Mouse (Mus musculus) midbrain, postnatal 0 days (tissue): ENCODE results near the gene Dnajc13. TPM values are rescaled to one million over a fixed set of nuclear protein-coding genes. Genes with fewer than 3 reads are reported as not detected.

Experiments
- ATAC-seq: fragments of 200-750 bp; cut with Nextera tagmentation; 2 replicates; pipeline ENCODE4 v1.8.0; 2017; ENCODE audit warnings: moderate number of reproducible peaks, mild to moderate bottlenecking, moderate TSS enrichment, moderate library complexity; ENCODE audit not compliant: low FRiP score
- DNase-seq: peaks from one replicate; pipeline ENCODE4 v3.0.0-alpha.2; 2015; ENCODE audit warnings: low spot score
- H3K27ac ChIP-seq: fragments of 300-500 bp; sonication (generic); 2 replicates; pipeline ENCODE4 v1.5.1; 2014; ENCODE audit warnings: low read depth, mild to moderate bottlenecking, low read length, mixed read lengths
- H3K27me3 ChIP-seq: fragments of 300-500 bp; sonication (generic); 2 replicates; pipeline ENCODE4 v1.6.1; 2014; ENCODE audit warnings: low read length, control low read depth, mixed read lengths; ENCODE audit not compliant: insufficient read depth
- H3K36me3 ChIP-seq: fragments of 300-500 bp; sonication (generic); 2 replicates; pipeline ENCODE4 v1.6.1; 2014; ENCODE audit warnings: low read length, control low read depth, mixed read lengths; ENCODE audit not compliant: insufficient read depth
- H3K4me1 ChIP-seq: fragments of 300-500 bp; sonication (generic); 2 replicates; pipeline ENCODE4 v1.6.1; 2014; ENCODE audit warnings: mild to moderate bottlenecking, control low read depth, antibody characterized with exemption, low read length, mixed read lengths; ENCODE audit not compliant: insufficient read depth
- H3K4me2 ChIP-seq: fragments of 300-500 bp; sonication (generic); 2 replicates; pipeline ENCODE4 v1.6.1; 2014; ENCODE audit warnings: low read depth, mild to moderate bottlenecking, low read length, mixed read lengths; ENCODE audit not compliant: poor library complexity, severe bottlenecking
- H3K4me3 ChIP-seq: fragments of 300-500 bp; sonication (generic); 2 replicates; pipeline ENCODE4 v1.5.1; 2014; ENCODE audit warnings: low read depth, mild to moderate bottlenecking, low read length, moderate library complexity
- H3K9ac ChIP-seq: fragments of 300-500 bp; sonication (generic); replicated peaks from 2 replicates; pipeline ENCODE4 v1.6.1; 2014; ENCODE audit warnings: mild to moderate bottlenecking, low read length, moderate library complexity, mixed read lengths; ENCODE audit not compliant: poor library complexity, severe bottlenecking
- H3K9me3 ChIP-seq: fragments of 300-500 bp; sonication (generic); 2 replicates; pipeline ENCODE4 v1.6.1; 2016; ENCODE audit warnings: low read length, control low read depth
- CTCF ChIP-seq: IDR thresholded peaks from 2 replicates; pipeline ENCODE4 v1.5.1; 2016; ENCODE audit warnings: antibody characterized with exemption, mild to moderate bottlenecking
- WGBS: fragments of 180-500 bp; shearing (Covaris S2); extraction: QIAGEN DNeasy Blood & Tissue Kit; methylation state at CpG from one replicate; pipeline ENCODE4 v1.1.7; 2014; 5-methylcytosine and 5-hydroxymethylcytosine counted together
- polyA plus RNA-seq: library from polyadenylated mRNA; unstranded; fragments of >200 nt; fragmentation: Nextera tagmentation; extraction: Ambion mirVana; gene quantifications from 2 replicates; pipeline ENCODE4 v1.2.1, GENCODE M21; 2015
- total RNA-seq: library from RNA; depleted of rRNA; stranded (reverse); fragments of >200 nt; gene quantifications from 2 replicates; pipeline ENCODE4 v1.2.3, GENCODE M21; 2014

The Dnajc13 gene
- total and polyA plus RNA-seq, 2 experiments from 2014 or later = 16.7 to 76.4 TPM

DNA sequence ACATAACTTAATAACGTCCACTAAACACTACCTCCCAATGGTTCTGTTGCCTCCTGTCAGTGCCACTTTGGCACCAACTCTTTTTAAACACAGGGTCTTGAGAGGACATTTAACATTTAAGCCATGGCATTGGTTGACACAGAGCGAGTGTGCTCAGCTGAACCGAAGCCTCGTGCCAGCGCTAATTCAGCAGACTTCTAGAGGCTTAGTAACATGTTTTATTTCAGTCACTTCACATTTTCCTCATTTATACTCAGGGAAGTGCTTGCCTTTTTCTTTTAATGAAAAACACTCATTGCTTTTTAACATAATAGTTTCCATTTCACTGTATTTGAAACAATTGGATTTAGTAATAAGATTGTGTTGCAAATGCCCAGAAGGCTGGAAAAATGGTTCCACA lies 153.6 kb downstream of the Dnajc13 start:
- no peaks in the 10 kb centered on the region for H3K4me1 ChIP-seq

DNA sequence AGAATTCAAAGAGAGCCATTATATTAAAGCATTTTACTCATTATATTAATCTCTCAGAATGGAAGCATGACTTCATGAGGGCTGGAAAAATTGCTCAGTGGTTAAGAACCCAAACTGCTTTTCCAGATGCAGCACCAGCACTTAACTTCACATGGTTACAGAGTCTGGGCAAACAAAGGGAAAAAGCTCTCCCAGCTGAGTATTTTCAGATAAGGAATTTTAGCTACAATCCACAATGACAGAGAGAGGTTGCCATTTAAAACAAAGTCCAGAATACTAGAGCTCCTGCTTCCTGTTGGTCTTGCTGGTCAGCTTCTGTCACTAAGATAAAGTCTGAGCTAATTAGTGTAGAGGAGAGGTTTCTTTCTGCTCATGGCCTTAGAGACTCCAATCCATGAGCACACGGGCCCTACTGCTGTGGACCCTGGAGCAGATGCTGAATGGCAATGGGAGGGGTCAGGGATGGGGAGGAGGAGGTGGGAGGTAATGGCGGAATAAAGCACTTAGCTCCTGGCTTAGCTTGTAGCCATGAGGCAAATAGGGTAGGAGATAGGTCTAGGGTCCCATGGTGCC lies 154.1 kb downstream of the Dnajc13 start:
- DNase-seq (no peak), ATAC-seq (no peak)
- H3K36me3 ChIP-seq = no peaks in the 10 kb centered on the region
- TF ChIP-seq CTCF = no peak
- no peaks in the 10 kb centered on the region for H3K4me1 ChIP-seq
- no peak overlapping the region for H3K4me3 ChIP-seq
- no peaks in the 10 kb centered on the region for H3K27me3 ChIP-seq
- H3K9ac ChIP-seq = no peak overlapping the region
- 75% methylated on average over 2 of the region's 2 CpGs for WGBS
- H3K27ac ChIP-seq = no peak overlapping the region
- H3K4me2 ChIP-seq = no peak overlapping the region
- 0 out of 2 replicates have a peak, but pooled peaks cover 3% of the 10 kb centered on the region for H3K9me3 ChIP-seq

More for the DNA sequence above, 153.6 kb downstream of the Dnajc13 start:
- Histone ChIP-seq H3K9ac (no peak overlapping the region), H3K4me3 (no peak overlapping the region), H3K36me3 (no peaks in the 10 kb centered on the region), H3K4me2 (no peak overlapping the region), H3K27ac (no peak overlapping the region), H3K9me3 (0 out of 2 replicates have a peak, but pooled peaks cover 3% of the 10 kb centered on the region), H3K27me3 (no peaks in the 10 kb centered on the region)
- DNase-seq (no peak), ATAC-seq (no peak)
- 90% methylated on average over 5 of the region's 5 CpGs for WGBS
- TF ChIP-seq CTCF = no peak

DNA sequence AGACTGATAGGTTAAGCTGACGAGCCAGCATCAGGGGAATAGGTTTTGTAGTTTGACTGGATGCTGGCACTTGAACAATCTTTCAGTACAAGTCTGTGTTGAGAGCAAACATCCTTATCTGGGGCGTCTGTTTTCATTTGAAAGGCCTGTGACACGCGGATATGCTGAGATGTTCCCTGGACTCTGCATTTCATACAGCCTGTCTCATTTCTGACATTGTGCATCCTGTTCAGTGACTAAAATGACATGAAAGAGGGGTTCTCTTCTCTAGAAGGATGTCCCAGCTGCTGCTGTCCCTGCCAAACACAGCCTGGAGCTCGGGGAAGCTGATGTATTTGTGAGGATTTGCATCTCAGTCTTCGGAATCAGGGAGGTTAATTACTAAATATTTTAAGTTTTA lies 155.2 kb downstream of the Dnajc13 start:
- no peak overlapping the region for H3K4me3 ChIP-seq
- H3K9me3 ChIP-seq = 0 out of 2 replicates have a peak, but pooled peaks cover 3% of the 10 kb centered on the region
- no peak overlapping the region for H3K9ac ChIP-seq
- no peak for ATAC-seq
- no peaks in the 10 kb centered on the region for H3K36me3 ChIP-seq
- H3K4me1 ChIP-seq = no peaks in the 10 kb centered on the region
- no peak for TF ChIP-seq CTCF
- no peak for DNase-seq
- H3K27me3 ChIP-seq = no peaks in the 10 kb centered on the region
- no peak overlapping the region for H3K27ac ChIP-seq
- WGBS = 66% methylated on average over 6 of the region's 6 CpGs
- H3K4me2 ChIP-seq = no peak overlapping the region

DNA sequence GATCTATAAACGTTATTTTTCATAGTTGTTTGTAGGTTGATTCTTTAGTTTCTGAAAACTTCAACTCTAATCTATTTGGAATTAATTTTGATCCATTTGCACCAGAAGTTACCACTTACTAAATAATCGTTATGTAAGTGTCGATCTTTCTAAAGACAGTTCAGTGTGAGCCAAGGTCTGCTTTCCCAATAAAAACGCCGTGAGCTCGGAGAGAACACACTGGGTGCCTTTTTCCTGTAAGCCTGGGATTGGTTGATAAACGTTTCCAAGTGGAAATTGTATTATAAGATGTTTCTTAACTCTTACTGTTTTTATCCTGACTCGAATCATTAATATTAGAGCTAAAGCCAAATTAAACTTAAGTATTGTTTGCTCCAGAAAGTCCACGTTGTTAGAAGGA lies 155.8 kb downstream of the Dnajc13 start:
- H3K9me3 ChIP-seq = 0 out of 2 replicates have a peak, but pooled peaks cover 1% of the 10 kb centered on the region
- no peak overlapping the region for H3K9ac ChIP-seq
- H3K4me1 ChIP-seq = no peaks in the 10 kb centered on the region
- no peak for DNase-seq
- 79% methylated on average over 9 of the region's 9 CpGs for WGBS
- H3K4me3 ChIP-seq = no peak overlapping the region
- no peak overlapping the region for H3K4me2 ChIP-seq
- TF ChIP-seq CTCF = no peak
- no peaks in the 10 kb centered on the region for H3K27me3 ChIP-seq
- H3K36me3 ChIP-seq = no peaks in the 10 kb centered on the region
- no peak overlapping the region for H3K27ac ChIP-seq
- no peak for ATAC-seq

DNA sequence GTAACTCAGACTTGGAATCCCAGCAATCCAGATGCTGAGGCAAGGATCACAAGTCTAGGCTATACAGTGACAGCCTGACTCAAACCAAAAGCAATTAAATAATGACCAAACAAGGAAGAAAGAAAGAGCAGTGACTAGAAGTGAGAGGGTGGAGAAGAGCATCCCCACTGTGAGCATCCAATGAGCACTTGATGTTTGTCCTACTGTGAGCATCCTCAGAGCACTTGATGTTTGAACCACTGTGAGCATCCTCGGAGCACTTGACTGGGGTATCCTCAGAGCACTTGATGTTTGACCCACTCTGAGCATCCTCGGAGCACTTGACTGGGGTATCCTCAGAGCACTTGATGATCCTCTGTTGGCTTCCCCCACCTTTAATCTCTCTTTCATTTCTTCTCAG lies 157.7 kb downstream of the Dnajc13 start:
- H3K4me1 ChIP-seq = no peaks in the 10 kb centered on the region
- no peak for TF ChIP-seq CTCF
- no peaks in the 10 kb centered on the region for H3K9me3 ChIP-seq
- H3K27ac ChIP-seq = no peak overlapping the region
- no peak overlapping the region for H3K4me3 ChIP-seq
- ATAC-seq = no peak
- no peak overlapping the region for H3K4me2 ChIP-seq
- no peak for DNase-seq
- H3K9ac ChIP-seq = no peak overlapping the region
- H3K36me3 ChIP-seq = no peaks in the 10 kb centered on the region
- no peaks in the 10 kb centered on the region for H3K27me3 ChIP-seq
- WGBS = 87% methylated on average over 2 of the region's 2 CpGs

- H3K4me2 ChIP-seq = no peak overlapping the region
- H3K4me3 ChIP-seq = no peak overlapping the region
- no peak for DNase-seq
- 34% methylated on average over 2 of the region's 2 CpGs for WGBS
- H3K4me1 ChIP-seq = no peaks in the 10 kb centered on the region
- no peaks in the 10 kb centered on the region for H3K36me3 ChIP-seq
- ATAC-seq = no peak
- no peaks in the 10 kb centered on the region for H3K9me3 ChIP-seq
- no peak overlapping the region for H3K9ac ChIP-seq
- no peak for TF ChIP-seq CTCF
- H3K27me3 ChIP-seq = no peaks in the 10 kb centered on the region
- H3K27ac ChIP-seq = no peak overlapping the region
Measured at GRCm38 (mm10) chr9:104102901-104103300, 159.8 kb downstream of the Dnajc13 start.
